Mouse (Mus musculus) embryonic fibroblast, embryonic 13.5 days (primary cell): ENCODE measurements around the gene Gpr152.

Experiments used
- CTCF ChIP-seq: IDR thresholded peaks from 2 replicates; pipeline ENCODE4 v1.5.1; 2011; ENCODE audit warnings: mild to moderate bottlenecking, control low read depth, low read length, moderate library complexity, borderline replicate concordance; ENCODE audit not compliant: insufficient read depth
- POLR2A ChIP-seq: IDR thresholded peaks from 2 replicates; pipeline ENCODE4 v1.6.1; 2011; ENCODE audit warnings: low read depth, mild to moderate bottlenecking, control low read depth, low read length, moderate library complexity

DNA sequence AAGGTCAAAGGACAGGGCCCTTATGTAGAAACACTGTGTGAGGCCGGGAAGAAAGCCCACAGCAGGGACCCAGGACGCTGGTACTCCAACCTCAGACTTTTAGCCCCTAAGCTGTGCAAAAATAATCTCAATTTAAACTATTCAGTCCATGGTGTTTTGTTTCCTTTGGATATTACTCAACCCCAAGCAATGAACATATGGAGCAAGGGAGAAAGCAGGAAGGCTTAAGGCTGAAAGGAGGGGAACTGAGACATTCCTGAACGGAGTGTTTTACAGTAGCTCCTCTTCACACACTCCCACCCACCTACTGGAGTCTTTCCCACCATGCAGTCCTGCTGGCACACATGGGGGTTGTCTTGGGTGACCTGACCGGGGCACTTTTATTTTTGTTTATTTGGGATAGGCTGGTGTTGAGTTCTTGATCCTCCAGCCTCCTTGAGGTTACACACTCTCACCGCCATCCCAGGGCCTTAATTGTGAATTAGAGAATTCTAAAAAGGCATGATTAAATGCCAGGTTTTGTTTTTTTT is 44.7 kb upstream of the Gpr152 start:
- TF ChIP-seq CTCF (no peak), POLR2A (no peak)
